Mouse (Mus musculus) hindbrain, embryonic 15.5 days (tissue): ENCODE measurements around the gene Klhl31. TPM values are rescaled to one million over a fixed set of nuclear protein-coding genes. Genes with fewer than 3 reads are reported as not detected.
A peak's percentile ranks its signal among the peaks of the same experiment; 100 is the strongest.

Experiments
- ATAC-seq: fragments of 200-750 bp; cut with Nextera tagmentation; 2 replicates; pipeline ENCODE4 v1.8.0; 2017; ENCODE audit warnings: low read depth, moderate number of reproducible peaks, moderate TSS enrichment; ENCODE audit not compliant: low FRiP score
- H3K27ac ChIP-seq: fragments of 300-500 bp; sonication (generic); replicated peaks from 2 replicates; pipeline ENCODE4 v1.5.1; 2015; ENCODE audit warnings: mild to moderate bottlenecking, inconsistent platforms
- H3K27me3 ChIP-seq: fragments of 300-500 bp; sonication (generic); 2 replicates; pipeline ENCODE4 v1.6.1; 2015; ENCODE audit warnings: control low read depth, inconsistent platforms
- H3K36me3 ChIP-seq: fragments of 300-500 bp; sonication (generic); 2 replicates; pipeline ENCODE4 v1.6.1; 2015; ENCODE audit warnings: control low read depth, inconsistent platforms
- H3K4me1 ChIP-seq: fragments of 300-500 bp; sonication (generic); replicated peaks from 2 replicates; pipeline ENCODE4 v1.6.1; 2015; ENCODE audit warnings: control low read depth, inconsistent platforms
- H3K4me2 ChIP-seq: fragments of 300-500 bp; sonication (generic); 2 replicates; pipeline ENCODE4 v1.6.1; 2015; ENCODE audit warnings: moderate library complexity, mild to moderate bottlenecking, inconsistent platforms
- H3K4me3 ChIP-seq: fragments of 300-500 bp; sonication (generic); 2 replicates; pipeline ENCODE4 v1.5.1; 2015; ENCODE audit warnings: mild to moderate bottlenecking, inconsistent platforms
- H3K9ac ChIP-seq: fragments of 300-500 bp; sonication (generic); 2 replicates; pipeline ENCODE4 v1.6.1; 2015; ENCODE audit warnings: inconsistent platforms
- H3K9me3 ChIP-seq: fragments of 300-500 bp; sonication (generic); 2 replicates; pipeline ENCODE4 v1.6.1; 2016; ENCODE audit warnings: control low read depth, inconsistent platforms
- WGBS: fragments of 180-500 bp; shearing (Covaris S2); methylation state at CpG from one replicate; pipeline ENCODE4 v1.1.7; 2015; 5-methylcytosine and 5-hydroxymethylcytosine counted together
- polyA plus RNA-seq: library from polyadenylated mRNA; unstranded; fragments of >200 nt; fragmentation: Nextera tagmentation; extraction: Ambion mirVana; gene quantifications from 2 replicates; pipeline ENCODE4 v1.2.1, GENCODE M21; 2015

Klhl31 gene
- polyA plus RNA-seq, result 0.21 and 0.25 TPM in 2 replicates

- 59% methylated on average over 10 of the region's 10 CpGs for WGBS
- Histone ChIP-seq H3K9ac (no peak within 1 kb of the TSS), H3K9me3 (no peaks in the 10 kb centered on the region), H3K4me1 (no peaks in the 10 kb centered on the region), H3K4me2 (no peak within 1 kb of the TSS), H3K4me3 (no peak within 1 kb of the TSS), H3K27ac (no peak within 1 kb of the TSS), H3K27me3 (no peaks in the 10 kb centered on the region), H3K36me3 (no peaks in the 10 kb centered on the region)
- ATAC-seq, result no peak
Observed at GRCm38 (mm10) chr9:77636450-77636951, at the start of gene Klhl31. Klhl31 (plus strand) TSS chr9:77636500.

GRCm38 (mm10) chr9:77586806-77587591 lies 49.3 kb upstream of the Klhl31 start:
- H3K4me3 ChIP-seq, result no peak overlapping the region
- no peak overlapping the region for H3K9ac ChIP-seq
- no peaks in the 10 kb centered on the region for H3K4me1 ChIP-seq
- no peak overlapping the region for H3K4me2 ChIP-seq
- no peaks in the 10 kb centered on the region for H3K9me3 ChIP-seq
- no peak for ATAC-seq
- H3K27me3 ChIP-seq, result no peaks in the 10 kb centered on the region
- H3K27ac ChIP-seq, result no peak overlapping the region
- WGBS, result 43% methylated on average over 6 of the region's 6 CpGs
- no peaks in the 10 kb centered on the region for H3K36me3 ChIP-seq

GRCm38 (mm10) chr9:77587616-77588015 lies 48.7 kb upstream of the Klhl31 start:
- Histone ChIP-seq H3K4me1 (no peaks in the 10 kb centered on the region), H3K9ac (no peak overlapping the region), H3K4me2 (no peak overlapping the region), H3K9me3 (no peaks in the 10 kb centered on the region), H3K4me3 (no peak overlapping the region), H3K36me3 (no peaks in the 10 kb centered on the region), H3K27ac (no peak overlapping the region), H3K27me3 (no peaks in the 10 kb centered on the region)
- no peak for ATAC-seq
- 76% methylated on average over 7 of the region's 7 CpGs for WGBS

GRCm38 (mm10) chr9:77589496-77589895 lies 46.8 kb upstream of the Klhl31 start:
- WGBS, result 52% methylated on average over 2 of the region's 2 CpGs

GRCm38 (mm10) chr9:77592423-77592822 lies 43.9 kb upstream of the Klhl31 start:
- H3K4me2 ChIP-seq, result no peak overlapping the region
- H3K9ac ChIP-seq, result no peak overlapping the region
- no peak overlapping the region for H3K27ac ChIP-seq
- no peak overlapping the region for H3K4me3 ChIP-seq
- 0 out of 2 replicates have a peak, but pooled peaks cover 6% of the 10 kb centered on the region for H3K4me1 ChIP-seq
- WGBS, result 74% methylated on average over 4 of the region's 4 CpGs
- no peaks in the 10 kb centered on the region for H3K9me3 ChIP-seq
- no peak for ATAC-seq
- no peaks in the 10 kb centered on the region for H3K27me3 ChIP-seq
- no peaks in the 10 kb centered on the region for H3K36me3 ChIP-seq

More at GRCm38 (mm10) chr9:77589496-77589895, 46.8 kb upstream of the Klhl31 start:
- no peak for ATAC-seq
- Histone ChIP-seq H3K9ac (no peak overlapping the region), H3K4me3 (no peak overlapping the region), H3K9me3 (no peaks in the 10 kb centered on the region), H3K4me1 (no peaks in the 10 kb centered on the region), H3K36me3 (no peaks in the 10 kb centered on the region), H3K4me2 (no peak overlapping the region), H3K27me3 (no peaks in the 10 kb centered on the region), H3K27ac (no peak overlapping the region)

- no peaks in the 10 kb centered on the region for H3K27me3 ChIP-seq
- no peak overlapping the region for H3K9ac ChIP-seq
- no peaks in the 10 kb centered on the region for H3K9me3 ChIP-seq
- H3K36me3 ChIP-seq, result no peaks in the 10 kb centered on the region
- 37% methylated on average over 12 of the region's 12 CpGs for WGBS
- H3K4me3 ChIP-seq, result no peak overlapping the region
- 0 out of 2 replicates have a peak, but pooled peaks cover 6% of the 10 kb centered on the region for H3K4me1 ChIP-seq
- H3K27ac ChIP-seq, result no peak overlapping the region
- H3K4me2 ChIP-seq, result peak overlapping the region; percentile 21
- ATAC-seq, result no peak
Observed at GRCm38 (mm10) chr9:77595006-77595626, 41.2 kb upstream of the Klhl31 start.

GRCm38 (mm10) chr9:77596355-77596754 lies 39.9 kb upstream of the Klhl31 start:
- no peak overlapping the region for H3K9ac ChIP-seq
- H3K4me3 ChIP-seq, result no peak overlapping the region
- 32% methylated on average over 7 of the region's 7 CpGs for WGBS
- ATAC-seq, result 0 out of 2 replicates have a peak, but pooled peaks have one; percentile 29
- H3K4me1 ChIP-seq, result 0 out of 2 replicates have a peak, but pooled peaks cover 6% of the 10 kb centered on the region
- H3K27ac ChIP-seq, result no peak overlapping the region
- no peaks in the 10 kb centered on the region for H3K27me3 ChIP-seq
- H3K36me3 ChIP-seq, result no peaks in the 10 kb centered on the region
- H3K4me2 ChIP-seq, result no peak overlapping the region
- no peaks in the 10 kb centered on the region for H3K9me3 ChIP-seq

- Histone ChIP-seq H3K36me3 (no peaks in the 10 kb centered on the region), H3K4me1 (0 out of 2 replicates have a peak, but pooled peaks cover 6% of the 10 kb centered on the region), H3K9me3 (no peaks in the 10 kb centered on the region), H3K27ac (no peak overlapping the region), H3K4me3 (no peak overlapping the region), H3K27me3 (no peaks in the 10 kb centered on the region), H3K4me2 (no peak overlapping the region), H3K9ac (no peak overlapping the region)
- WGBS, result 60% methylated on average over 3 of the region's 3 CpGs
- ATAC-seq, result no peak
Observed at GRCm38 (mm10) chr9:77598560-77598959, 37.7 kb upstream of the Klhl31 start.

GRCm38 (mm10) chr9:77602302-77603266 lies 33.7 kb upstream of the Klhl31 start:
- ATAC-seq, result peak; percentile 42; the same call in 1 of the 2 replicates
- Histone ChIP-seq H3K27ac (0 out of 2 replicates have a peak overlapping the region, but pooled peaks have one; percentile 21), H3K4me1 (no peaks in the 10 kb centered on the region), H3K9ac (no peak overlapping the region), H3K4me3 (no peak overlapping the region), H3K9me3 (no peaks in the 10 kb centered on the region), H3K27me3 (no peaks in the 10 kb centered on the region), H3K36me3 (no peaks in the 10 kb centered on the region), H3K4me2 (no peak overlapping the region)
- 73% methylated on average over 10 of the region's 10 CpGs for WGBS

GRCm38 (mm10) chr9:77603965-77604509 lies 32.3 kb upstream of the Klhl31 start:
- H3K9me3 ChIP-seq, result no peaks in the 10 kb centered on the region
- 92% methylated on average over 1 of the region's 1 CpGs for WGBS
- H3K4me1 ChIP-seq, result no peaks in the 10 kb centered on the region
- H3K36me3 ChIP-seq, result no peaks in the 10 kb centered on the region
- no peak for ATAC-seq
- H3K4me3 ChIP-seq, result no peak overlapping the region
- no peak overlapping the region for H3K9ac ChIP-seq
- no peaks in the 10 kb centered on the region for H3K27me3 ChIP-seq
- H3K4me2 ChIP-seq, result no peak overlapping the region
- no peak overlapping the region for H3K27ac ChIP-seq

GRCm38 (mm10) chr9:77607295-77607694 lies 29.0 kb upstream of the Klhl31 start:
- H3K4me3 ChIP-seq, result no peak overlapping the region

More at GRCm38 (mm10) chr9:77607295-77607694, 29.0 kb upstream of the Klhl31 start:
- Histone ChIP-seq H3K9ac (no peak overlapping the region), H3K4me2 (no peak overlapping the region), H3K27ac (no peak overlapping the region), H3K36me3 (no peaks in the 10 kb centered on the region), H3K4me1 (no peaks in the 10 kb centered on the region), H3K9me3 (no peaks in the 10 kb centered on the region), H3K27me3 (no peaks in the 10 kb centered on the region)
- ATAC-seq, result no peak
- WGBS, result 78% methylated on average over 6 of the region's 6 CpGs
